Mouse (Mus musculus): ENCODE results near the gene Eml6. TPM values are rescaled to one million over a fixed set of nuclear protein-coding genes. Genes with fewer than 3 reads are reported as not detected.

Eml6 gene
- polyA plus RNA-seq, 1 experiment: 0.19 TPM

GRCm38 (mm10) chr11:29808981-29809589, 216.7 kb downstream of the Eml6 start:
- no peaks in the 10 kb centered on the region for H3K79me2 ChIP-seq (ENCODE audit: control insufficient read depth, insufficient read depth)
- no peak for TF ChIP-seq FOSL1 (IDR thresholded peaks at IDR 0.05; ENCODE audit: insufficient read depth, low read length, poor library complexity, severe bottlenecking)
- no peak for TF ChIP-seq USF1 (IDR thresholded peaks at IDR 0.05; ENCODE audit: low read depth)
- TF ChIP-seq CTCF (IDR thresholded peaks at IDR 0.05; ENCODE audit: control insufficient read depth, insufficient read depth, insufficient read length): no peak
- TF ChIP-seq MAX (IDR thresholded peaks at IDR 0.05): no peak
- TF ChIP-seq MYOD1 (IDR thresholded peaks at IDR 0.05; ENCODE audit: control insufficient read depth, insufficient read length, low read depth): no peak
- no peak for TF ChIP-seq MYOG (IDR thresholded peaks at IDR 0.05; ENCODE audit: control insufficient read depth, extremely low read depth, insufficient read length)
- no peak for TF ChIP-seq CEBPB (IDR thresholded peaks at IDR 0.05; ENCODE audit: low read depth)
- no peaks in the 10 kb centered on the region for H3K27me3 ChIP-seq (ENCODE audit: control insufficient read depth, insufficient read depth, insufficient read length)
- H3ac ChIP-seq (ENCODE audit: control insufficient read depth, insufficient read length, low read depth): no peak overlapping the region
- H3K36me3 ChIP-seq (ENCODE audit: control insufficient read depth, insufficient read depth): no peaks in the 10 kb centered on the region
- H3K79me3 ChIP-seq (ENCODE audit: low read depth): no peaks in the 10 kb centered on the region
- H3K4me3 ChIP-seq (ENCODE audit: insufficient read depth, poor library complexity, severe bottlenecking): no peak overlapping the region

- H3K4me3 ChIP-seq (ENCODE audit: insufficient read depth, poor library complexity, severe bottlenecking): no peak overlapping the region
- no peak overlapping the region for H3ac ChIP-seq (ENCODE audit: control insufficient read depth, insufficient read length, low read depth)
- no peaks in the 10 kb centered on the region for H3K36me3 ChIP-seq (ENCODE audit: control insufficient read depth, insufficient read depth)
- TF ChIP-seq FOSL1 (IDR thresholded peaks at IDR 0.05; ENCODE audit: insufficient read depth, low read length, poor library complexity, severe bottlenecking): no peak
- TF ChIP-seq MAX (IDR thresholded peaks at IDR 0.05): no peak
- no peak for TF ChIP-seq MYOG (IDR thresholded peaks at IDR 0.05; ENCODE audit: control insufficient read depth, extremely low read depth, insufficient read length)
- TF ChIP-seq USF1 (IDR thresholded peaks at IDR 0.05; ENCODE audit: low read depth): no peak
- peak; percentile 50 for TF ChIP-seq MYOD1 (IDR thresholded peaks at IDR 0.05; ENCODE audit: control insufficient read depth, insufficient read length, low read depth)
- no peaks in the 10 kb centered on the region for H3K79me3 ChIP-seq (ENCODE audit: low read depth)
- H3K27me3 ChIP-seq (ENCODE audit: control insufficient read depth, insufficient read depth, insufficient read length): no peaks in the 10 kb centered on the region
- no peaks in the 10 kb centered on the region for H3K79me2 ChIP-seq (ENCODE audit: control insufficient read depth, insufficient read depth)
Measured at GRCm38 (mm10) chr11:29808173-29808980, 217.5 kb downstream of the Eml6 start.

GRCm38 (mm10) chr11:29807325-29807724, 218.5 kb downstream of the Eml6 start:
- no peak overlapping the region for H3ac ChIP-seq (ENCODE audit: control insufficient read depth, insufficient read length, low read depth)
- H3K79me2 ChIP-seq (ENCODE audit: control insufficient read depth, insufficient read depth): no peaks in the 10 kb centered on the region
- TF ChIP-seq MYOD1 (IDR thresholded peaks at IDR 0.05; ENCODE audit: control insufficient read depth, insufficient read length, low read depth): no peak
- no peak for TF ChIP-seq FOSL1 (IDR thresholded peaks at IDR 0.05; ENCODE audit: insufficient read depth, low read length, poor library complexity, severe bottlenecking)
- no peak for TF ChIP-seq CEBPB (IDR thresholded peaks at IDR 0.05; ENCODE audit: low read depth)
- no peak for TF ChIP-seq MYOG (IDR thresholded peaks at IDR 0.05; ENCODE audit: control insufficient read depth, extremely low read depth, insufficient read length)
- TF ChIP-seq CTCF (IDR thresholded peaks at IDR 0.05; ENCODE audit: control insufficient read depth, insufficient read depth, insufficient read length): no peak
- no peak for TF ChIP-seq USF1 (IDR thresholded peaks at IDR 0.05; ENCODE audit: low read depth)
- no peak for TF ChIP-seq MAX (IDR thresholded peaks at IDR 0.05)

GRCm38 (mm10) chr11:29801432-29802427, 224.1 kb downstream of the Eml6 start:
- Histone ChIP-seq H3K27me3 (ENCODE audit: control insufficient read depth, insufficient read depth, insufficient read length) (no peaks in the 10 kb centered on the region), H3ac (ENCODE audit: control insufficient read depth, insufficient read length, low read depth) (no peak overlapping the region), H3K36me3 (ENCODE audit: control insufficient read depth, insufficient read depth) (no peaks in the 10 kb centered on the region), H3K79me3 (ENCODE audit: low read depth) (no peaks in the 10 kb centered on the region), H3K4me3 (ENCODE audit: insufficient read depth, poor library complexity, severe bottlenecking) (no peak overlapping the region), H3K79me2 (ENCODE audit: control insufficient read depth, insufficient read depth) (no peaks in the 10 kb centered on the region)
- TF ChIP-seq MAX (IDR thresholded peaks at IDR 0.05) (no peak), CTCF (IDR thresholded peaks at IDR 0.05; ENCODE audit: control insufficient read depth, insufficient read depth, insufficient read length) (no peak)

More at GRCm38 (mm10) chr11:29807325-29807724, 218.5 kb downstream of the Eml6 start:
- no peak overlapping the region for H3K4me3 ChIP-seq (ENCODE audit: insufficient read depth, poor library complexity, severe bottlenecking)
- no peaks in the 10 kb centered on the region for H3K27me3 ChIP-seq (ENCODE audit: control insufficient read depth, insufficient read depth, insufficient read length)
- H3K36me3 ChIP-seq (ENCODE audit: control insufficient read depth, insufficient read depth): no peaks in the 10 kb centered on the region
- no peaks in the 10 kb centered on the region for H3K79me3 ChIP-seq (ENCODE audit: low read depth)

- H3K79me2 ChIP-seq (ENCODE audit: control insufficient read depth, insufficient read depth): no peaks in the 10 kb centered on the region
- no peaks in the 10 kb centered on the region for H3K27me3 ChIP-seq (ENCODE audit: control insufficient read depth, insufficient read depth, insufficient read length)
- TF ChIP-seq CTCF (IDR thresholded peaks at IDR 0.05; ENCODE audit: control insufficient read depth, insufficient read depth, insufficient read length) (no peak), FOSL1 (IDR thresholded peaks at IDR 0.05; ENCODE audit: insufficient read depth, low read length, poor library complexity, severe bottlenecking) (no peak), USF1 (IDR thresholded peaks at IDR 0.05; ENCODE audit: low read depth) (no peak), MYOD1 (IDR thresholded peaks at IDR 0.05; ENCODE audit: control insufficient read depth, insufficient read length, low read depth) (no peak), MYOG (IDR thresholded peaks at IDR 0.05; ENCODE audit: control insufficient read depth, extremely low read depth, insufficient read length) (no peak), MAX (IDR thresholded peaks at IDR 0.05) (no peak), CEBPB (IDR thresholded peaks at IDR 0.05; ENCODE audit: low read depth) (no peak)
- no peaks in the 10 kb centered on the region for H3K79me3 ChIP-seq (ENCODE audit: low read depth)
- no peak overlapping the region for H3ac ChIP-seq (ENCODE audit: control insufficient read depth, insufficient read length, low read depth)
- H3K36me3 ChIP-seq (ENCODE audit: control insufficient read depth, insufficient read depth): no peaks in the 10 kb centered on the region
- no peak overlapping the region for H3K4me3 ChIP-seq (ENCODE audit: insufficient read depth, poor library complexity, severe bottlenecking)
Measured at GRCm38 (mm10) chr11:29799839-29800238, 226.0 kb downstream of the Eml6 start.
